Mouse (Mus musculus): ENCODE results near the gene Tmem95.
"Not testable (repeated sequence)": the region's sequence is repeated elsewhere in the genome, so short reads cannot be mapped to it uniquely, and the experiment has no call there.

The Tmem95 gene

DNA sequence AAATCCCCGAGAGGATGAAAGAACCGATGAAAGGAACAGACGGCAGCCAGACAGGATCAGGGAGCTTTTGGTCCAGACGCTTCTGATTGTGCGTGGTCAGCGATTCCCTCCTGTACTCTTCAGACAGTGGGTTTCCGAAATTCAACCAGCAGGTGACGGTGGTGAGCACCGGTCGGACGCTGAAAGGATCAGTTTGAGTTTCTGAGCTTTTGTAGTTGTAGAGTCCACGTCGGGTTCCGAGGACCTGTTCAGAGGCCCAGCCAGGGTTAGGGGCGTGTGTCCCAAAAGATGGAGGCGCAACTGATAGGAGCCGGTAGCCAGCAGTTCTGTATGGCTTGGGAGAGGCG lies 2.7 kb upstream of the Tmem95 start:
- DNase-seq: peak; percentile 86

DNA sequence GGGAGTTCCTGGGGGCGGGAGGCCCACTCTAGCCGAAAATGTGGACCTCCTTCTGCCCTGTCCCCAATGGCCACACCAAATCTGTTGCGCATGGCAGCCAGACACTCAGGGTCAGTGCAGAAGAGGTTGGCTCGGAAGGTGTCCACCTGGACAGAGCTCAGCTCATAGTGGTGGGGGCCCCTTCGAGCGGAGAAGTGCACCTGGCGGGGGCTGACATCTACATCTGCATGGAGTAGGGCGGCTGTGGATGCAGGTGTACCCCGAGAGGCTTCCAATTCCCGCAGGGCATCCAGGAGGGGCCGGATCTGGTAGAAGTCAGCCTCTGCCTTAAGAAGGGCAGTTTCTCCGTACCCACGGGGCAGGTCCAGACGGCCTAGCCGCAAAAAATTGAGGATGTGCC lies 1.9 kb upstream of the Tmem95 start:
- peak; percentile 33 for DNase-seq

DNA sequence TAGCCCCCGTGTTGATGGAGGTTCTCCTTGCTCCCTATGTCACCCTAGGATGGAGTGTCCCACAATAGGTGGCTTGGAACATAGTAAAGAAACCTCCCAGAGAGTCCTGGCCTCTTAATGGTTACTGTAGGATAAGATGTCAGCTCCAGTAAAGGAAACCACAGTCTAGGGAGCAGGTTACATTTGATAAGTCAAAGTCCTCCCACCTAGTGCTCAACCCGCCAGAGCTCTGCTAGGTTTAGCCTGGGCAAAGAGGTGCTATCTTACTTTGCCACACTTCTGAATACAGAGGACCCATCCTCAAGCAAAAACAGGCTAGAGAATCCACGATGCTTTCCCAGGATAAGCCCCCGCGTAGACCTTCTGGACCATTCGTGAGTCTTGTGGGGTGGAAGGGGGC lies 1.1 kb upstream of the Tmem95 start:
- DNase-seq: no peak

DNA sequence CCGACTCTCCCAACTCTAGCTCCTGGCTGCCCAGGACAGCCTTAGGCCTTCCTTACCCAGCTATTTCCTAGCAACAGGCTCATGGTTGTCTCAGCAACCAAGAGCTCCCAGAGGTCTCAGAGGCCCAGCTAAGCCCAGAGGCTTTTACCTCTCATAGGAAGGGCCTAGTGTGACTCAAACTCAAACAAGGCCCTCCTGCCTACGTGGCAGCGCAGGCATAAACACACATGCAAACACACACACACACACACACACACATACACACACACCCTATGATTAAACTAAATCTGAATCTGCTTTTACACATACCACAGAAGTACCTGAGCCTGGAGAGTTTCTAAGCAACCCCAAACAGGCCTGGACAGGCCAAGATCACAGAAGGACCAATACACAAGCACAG lies 581 bp upstream of the Tmem95 start:
- DNase-seq: peak; percentile 10

DNA sequence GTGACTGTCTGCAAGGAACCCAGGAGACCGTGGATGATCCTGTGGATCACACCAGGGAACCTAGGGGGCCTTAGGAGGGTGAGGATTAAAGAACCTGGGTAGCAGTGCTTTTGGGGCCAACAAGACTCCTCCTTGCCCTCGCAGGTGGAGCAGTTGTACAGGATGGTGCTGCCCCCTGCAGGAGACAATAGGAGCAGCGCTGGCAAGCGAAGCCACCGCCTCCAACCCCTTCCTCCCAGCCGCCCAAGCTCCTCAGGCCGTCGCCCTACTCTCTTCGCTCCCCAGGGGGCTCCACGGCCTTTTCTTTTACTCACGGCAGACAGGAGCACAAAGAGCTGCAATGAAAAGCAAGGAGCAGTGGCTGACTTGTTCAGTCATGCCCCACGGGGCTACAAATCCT lies 951 bp downstream of the Tmem95 start:
- DNase-seq: peak; percentile 93

DNA sequence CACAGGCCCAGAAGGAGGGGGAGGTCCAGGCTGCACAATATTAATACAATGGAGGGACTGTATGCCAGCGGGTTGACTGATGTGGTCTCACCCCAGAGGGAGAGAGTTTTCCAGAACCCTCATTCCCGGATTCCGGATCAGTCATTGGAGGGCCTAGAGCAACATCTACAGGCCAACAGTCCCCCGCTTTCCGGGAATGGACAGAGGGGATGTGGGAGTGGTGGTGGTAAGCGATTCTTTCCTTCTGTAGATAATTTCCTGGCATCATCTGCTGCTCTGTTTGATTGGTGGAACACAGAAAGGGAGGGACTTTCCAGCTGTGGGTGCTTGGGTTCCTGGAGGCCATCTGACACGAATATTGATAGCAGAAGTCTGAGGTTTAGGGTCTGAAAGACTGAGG lies 1.6 kb downstream of the Tmem95 start:
- DNase-seq: peak; percentile 73

DNA sequence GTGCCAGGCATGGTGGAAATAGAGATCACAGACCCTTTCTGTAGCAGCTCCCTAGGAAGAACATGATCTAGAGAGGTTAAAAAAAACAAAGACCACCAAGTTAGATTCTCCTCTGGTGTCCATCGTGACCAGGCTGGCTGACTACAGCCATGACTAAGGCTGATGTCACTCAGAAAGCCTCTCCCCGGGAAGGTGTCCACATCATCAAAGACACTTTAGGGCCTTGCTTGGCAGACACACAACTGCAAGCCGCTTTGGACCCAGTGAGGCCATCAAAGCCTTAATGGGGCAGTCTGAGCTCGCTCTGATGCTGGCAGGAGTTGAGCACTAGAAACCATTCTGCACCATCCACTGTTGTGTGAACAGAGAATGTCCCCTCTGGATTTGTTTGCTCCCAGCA lies 5.4 kb downstream of the Tmem95 start:
- no peak for DNase-seq

DNA sequence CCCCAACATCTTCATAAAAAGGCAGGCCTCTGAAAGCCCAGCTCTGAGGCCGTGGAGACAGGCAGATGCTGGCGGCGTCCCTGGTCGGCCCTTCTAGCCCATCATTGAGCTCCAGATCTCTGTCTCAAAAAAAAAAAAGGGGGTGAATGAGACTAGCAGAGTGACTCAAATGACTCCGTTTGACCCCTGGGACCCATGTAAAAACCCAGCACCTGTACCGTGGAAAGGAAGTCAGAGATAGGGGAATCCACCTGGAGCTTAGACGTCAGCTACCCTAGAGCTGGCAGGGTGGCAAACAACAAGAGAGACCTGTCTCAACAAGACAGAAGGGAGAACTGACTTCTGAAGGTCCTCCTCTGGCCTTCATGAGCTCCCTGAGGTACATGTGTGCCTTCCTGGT lies 6.0 kb downstream of the Tmem95 start:
- no peak for DNase-seq

DNA sequence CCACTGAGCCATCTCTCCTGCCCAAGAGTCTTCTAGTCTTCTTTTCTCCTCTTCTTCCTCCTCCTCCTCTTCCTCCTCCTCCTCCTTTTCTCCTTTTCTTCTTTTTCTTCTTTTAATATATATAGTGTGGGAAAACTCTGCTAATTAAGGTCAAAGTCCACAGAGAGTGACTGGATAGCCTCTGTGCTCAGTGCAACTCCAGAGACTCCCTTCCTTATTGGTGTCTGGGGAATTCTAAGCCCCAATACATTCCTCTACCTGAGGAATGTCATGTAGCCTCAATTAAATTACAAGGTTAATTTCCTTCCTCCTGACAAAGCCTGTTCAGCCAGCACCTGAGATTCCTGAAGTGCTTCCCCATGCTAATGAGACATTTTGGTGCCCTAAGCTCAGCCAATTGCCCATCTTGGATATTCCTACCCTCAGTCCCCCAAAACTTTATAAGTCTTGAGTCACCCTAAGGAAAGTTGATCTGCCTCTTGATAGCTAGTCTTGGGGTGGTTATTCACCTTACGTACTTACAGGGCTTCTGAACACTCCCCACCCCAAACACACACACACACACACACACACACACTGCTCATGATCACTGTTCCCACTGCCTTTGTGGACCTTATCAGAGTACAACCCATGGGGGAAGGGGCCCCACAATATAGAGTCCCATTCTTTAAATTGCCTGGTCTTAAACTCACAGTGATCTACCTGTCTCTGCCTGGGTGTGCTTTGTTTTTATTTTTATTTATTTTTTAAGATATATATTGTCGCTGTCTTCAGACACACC lies 7.3 kb downstream of the Tmem95 start:
- no peak for DNase-seq

DNA sequence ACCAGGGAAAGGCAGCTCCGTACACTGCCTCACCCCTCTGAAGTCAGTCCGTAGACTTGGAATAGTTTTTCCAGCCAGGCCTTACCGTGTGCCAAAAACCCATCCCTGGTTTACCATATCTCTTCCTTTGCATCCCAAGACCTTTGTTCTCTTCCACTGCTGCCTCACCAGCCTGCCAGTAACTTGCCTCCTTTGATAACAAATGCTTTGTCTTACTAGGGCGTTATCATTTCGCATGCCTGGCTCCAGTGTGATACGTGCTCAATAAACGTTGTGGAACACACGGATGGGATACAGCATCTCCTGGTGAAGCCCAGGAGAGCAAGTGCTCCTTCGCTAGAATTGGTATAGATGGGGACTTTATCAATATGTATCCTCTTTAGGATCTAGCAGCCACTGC lies 10.5 kb downstream of the Tmem95 start:
- no peak for DNase-seq

DNA sequence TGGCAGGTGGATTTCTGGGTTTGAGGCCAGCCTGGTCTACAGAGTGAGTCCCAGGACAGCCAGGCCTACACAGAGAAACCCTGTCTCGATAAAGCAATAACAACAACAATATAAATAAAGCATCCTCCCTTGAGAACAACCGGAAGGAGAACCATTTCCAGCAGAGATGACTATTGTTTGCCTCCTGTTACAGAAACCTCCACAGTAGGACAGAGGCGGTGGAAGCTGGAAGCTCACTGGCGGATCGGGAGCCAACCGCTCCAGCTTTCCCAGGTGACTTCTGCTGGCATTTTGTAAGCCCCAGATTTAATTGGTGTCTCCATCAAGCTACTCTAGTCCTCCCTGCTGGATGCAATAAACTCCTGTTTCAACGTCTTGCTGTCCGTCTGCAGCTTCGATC lies 12.3 kb downstream of the Tmem95 start:
- DNase-seq: no peak

DNA sequence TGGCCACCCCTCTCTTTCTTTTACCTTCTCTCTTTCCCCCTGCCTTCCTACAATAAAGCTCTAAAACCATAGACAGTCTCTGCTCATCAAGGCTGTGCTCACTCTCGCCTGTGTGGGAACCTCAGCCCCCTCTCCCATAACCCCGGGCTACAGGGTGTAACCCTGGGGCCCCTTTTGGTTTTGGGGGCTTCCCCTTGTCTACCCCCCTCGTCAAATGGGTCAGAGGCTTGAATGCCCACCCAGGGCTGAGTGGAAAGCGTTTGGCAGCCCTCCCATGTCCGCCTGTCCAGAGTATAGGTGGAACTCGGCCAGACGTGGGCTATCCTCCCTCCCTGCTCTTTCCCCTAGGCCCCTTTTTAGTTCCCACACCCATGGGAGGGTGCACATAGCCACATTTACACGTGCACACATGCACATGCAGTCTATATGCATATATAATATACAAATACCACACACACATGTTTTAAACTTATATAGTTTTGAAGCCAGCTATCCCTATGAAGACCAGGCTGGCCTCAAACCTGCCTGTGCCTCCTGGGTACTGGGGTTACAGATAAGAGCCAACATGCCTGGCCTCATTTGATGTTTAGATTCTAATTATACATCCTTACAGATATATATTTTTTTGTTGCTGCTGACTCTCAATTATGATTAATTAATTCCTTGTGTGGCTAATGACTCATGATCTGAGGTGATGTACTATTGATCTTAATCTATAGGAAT lies 13.5 kb downstream of the Tmem95 start:
- DNase-seq: no peak

DNA sequence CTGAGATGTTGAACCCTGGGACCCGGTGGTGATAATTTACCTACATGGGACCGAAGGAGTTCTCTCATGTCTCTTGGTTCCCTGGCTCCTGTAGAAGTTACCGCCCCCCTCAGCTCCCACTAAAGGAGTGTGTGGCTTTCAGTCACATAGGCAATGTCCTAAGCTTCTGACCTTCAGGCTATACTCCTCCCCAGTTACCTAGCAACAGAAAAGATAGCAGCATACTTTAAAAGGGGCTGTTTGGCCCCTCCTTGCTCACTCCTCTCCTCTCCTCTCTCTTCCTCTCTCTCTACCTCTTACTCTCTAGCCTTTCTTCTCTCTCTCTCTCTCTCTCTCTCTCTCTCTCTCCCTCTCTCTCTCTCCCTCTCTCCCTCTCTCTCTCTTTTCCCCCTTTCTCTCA lies 14.1 kb downstream of the Tmem95 start:
- DNase-seq: not testable (repeated sequence)

DNA sequence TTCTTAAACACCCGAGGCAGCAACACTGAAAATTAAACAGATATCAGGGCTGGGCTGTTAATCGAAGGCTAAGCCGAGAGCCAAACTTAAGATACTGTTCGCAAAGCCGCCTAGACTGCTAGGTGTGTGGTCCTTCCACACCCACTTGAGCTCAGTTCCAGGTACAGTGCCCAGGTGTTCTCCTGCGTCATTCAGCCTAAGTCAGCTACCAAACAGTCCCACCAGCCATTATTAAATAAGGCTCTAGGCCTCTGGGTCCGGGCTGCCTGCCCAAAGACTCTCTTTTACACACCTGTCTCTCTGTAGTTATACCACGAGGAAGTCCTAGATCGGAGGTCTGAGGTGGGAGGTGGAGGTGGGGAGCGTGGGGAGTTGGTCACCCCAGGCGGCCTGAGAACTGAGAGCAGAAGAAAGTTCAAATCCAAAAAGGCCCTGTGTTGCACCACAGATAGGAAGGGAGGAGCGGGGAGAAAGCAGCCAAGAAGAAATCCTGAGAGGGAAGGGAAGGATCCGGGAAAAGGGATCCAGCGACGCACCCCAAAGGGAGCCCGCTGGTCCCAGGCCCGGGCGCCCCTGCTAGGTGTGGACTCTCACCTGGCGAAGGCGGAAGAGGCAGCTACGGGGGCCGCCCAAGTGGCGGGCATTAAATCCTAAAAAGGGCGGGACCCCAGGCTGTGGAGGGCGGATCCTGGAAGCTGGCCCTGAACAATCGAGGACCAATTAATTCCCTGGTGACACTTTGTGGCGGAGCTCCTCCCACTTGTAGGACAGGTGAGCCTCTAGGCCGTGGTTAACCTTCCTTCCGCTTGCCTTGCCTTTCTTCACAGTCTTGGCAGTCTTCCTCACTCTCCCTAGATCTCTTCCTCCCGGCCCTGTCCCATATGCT lies 19.5 kb downstream of the Tmem95 start, which contains the start of gene Tnk1:
Tnk1 (minus strand) TSS at position 618 of the 886 bp plus-strand sequence.
- peak; percentile 63 for DNase-seq

DNA sequence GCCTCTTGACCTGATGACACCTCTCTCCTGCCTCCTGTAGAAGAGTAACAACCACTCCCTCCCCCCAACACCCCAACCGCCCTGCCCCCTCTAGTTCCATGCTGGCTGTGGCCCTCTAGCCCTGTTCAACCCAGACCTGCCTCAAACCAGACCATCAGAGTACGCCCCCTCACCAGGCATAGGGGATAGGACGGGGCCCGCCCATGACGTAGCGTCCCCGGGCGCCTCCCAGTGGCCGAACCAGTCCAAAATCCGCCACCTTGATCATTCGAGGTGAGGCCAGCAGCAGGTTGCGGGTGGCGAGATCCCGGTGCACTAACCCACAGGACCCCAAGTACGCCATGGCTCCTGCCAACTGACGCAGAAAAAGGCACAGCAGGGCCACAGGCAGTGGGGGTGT lies 22.5 kb downstream of the Tmem95 start:
- peak; percentile 65 for DNase-seq

DNA sequence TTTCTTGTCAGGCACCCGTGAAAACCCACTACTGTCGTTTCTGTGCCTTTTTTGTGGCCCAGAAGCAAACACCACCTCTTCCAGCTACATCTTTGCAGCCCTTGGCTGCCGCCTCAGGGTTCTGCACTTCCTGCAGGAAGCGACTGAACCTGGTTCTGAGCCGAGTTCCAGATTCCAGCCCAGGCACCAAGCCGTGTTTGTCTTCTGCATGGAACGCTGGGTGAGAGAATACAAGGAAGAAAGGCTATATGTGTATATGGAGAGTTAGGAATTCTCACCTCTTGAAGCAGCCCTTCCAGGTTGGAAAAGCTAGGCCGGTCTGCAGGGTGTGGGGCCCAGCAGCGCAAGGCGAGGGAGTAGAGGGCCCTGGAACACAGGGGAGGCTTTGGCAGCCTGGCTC lies 23.1 kb downstream of the Tmem95 start:
- DNase-seq: no peak

DNA sequence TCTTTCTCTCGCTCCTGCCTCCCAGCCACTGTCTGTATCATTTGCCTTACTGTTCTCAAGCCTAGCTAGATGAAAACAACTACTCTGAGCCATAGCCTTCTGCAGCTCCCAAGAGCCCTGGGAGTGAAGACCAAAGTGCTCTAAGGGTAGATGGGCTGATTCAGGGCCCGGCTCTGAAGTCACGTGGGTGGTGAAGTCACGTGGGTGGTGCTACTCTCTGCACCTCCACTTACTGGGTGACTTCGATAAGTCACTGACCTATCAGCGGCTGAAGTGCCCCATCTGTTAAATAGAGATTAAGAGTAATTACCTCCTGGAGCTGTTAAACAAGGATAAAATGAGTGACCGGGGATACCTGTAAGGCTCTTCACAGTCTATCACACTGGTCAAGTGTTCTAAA lies 23.8 kb downstream of the Tmem95 start:
- peak; percentile 47 for DNase-seq

DNA sequence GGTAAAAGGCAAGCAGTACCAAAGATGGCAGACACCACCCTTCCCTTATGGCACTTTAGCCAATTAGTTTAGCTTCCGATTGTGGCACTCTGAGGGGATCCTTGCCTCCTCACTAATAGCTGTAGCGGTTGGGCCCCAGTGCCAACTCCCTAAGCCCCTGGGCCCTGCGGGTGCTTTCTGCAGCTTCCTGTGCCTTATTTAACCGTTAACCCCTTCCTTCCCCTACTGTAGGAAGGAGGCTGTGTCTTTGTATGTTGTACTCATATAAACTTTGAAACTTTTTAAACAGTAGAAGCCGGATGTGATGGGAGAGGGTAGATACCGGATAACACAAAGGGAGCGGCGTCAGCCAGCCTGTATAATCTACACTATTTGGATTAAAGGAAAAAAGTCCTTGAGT lies 27.1 kb downstream of the Tmem95 start:
- DNase-seq: no peak

DNA sequence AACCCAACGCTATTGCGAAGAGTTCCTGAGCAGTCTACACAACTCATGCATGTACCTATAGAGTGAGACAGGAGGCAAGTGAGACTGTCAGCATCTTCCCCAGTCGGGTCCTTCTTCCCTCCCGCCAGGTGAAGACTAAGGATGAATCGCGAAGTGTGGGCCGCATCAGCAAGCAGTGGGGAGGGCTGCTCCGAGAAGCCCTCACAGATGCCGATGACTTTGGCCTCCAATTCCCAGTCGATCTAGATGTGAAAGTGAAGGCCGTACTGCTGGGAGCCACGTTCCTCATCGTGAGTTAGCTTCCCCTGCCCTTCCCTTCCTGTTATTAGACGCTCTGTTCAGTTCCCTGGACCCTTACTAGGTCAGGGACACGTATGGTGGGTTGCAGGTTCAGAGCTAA lies 27.9 kb downstream of the Tmem95 start:
- DNase-seq: no peak

DNA sequence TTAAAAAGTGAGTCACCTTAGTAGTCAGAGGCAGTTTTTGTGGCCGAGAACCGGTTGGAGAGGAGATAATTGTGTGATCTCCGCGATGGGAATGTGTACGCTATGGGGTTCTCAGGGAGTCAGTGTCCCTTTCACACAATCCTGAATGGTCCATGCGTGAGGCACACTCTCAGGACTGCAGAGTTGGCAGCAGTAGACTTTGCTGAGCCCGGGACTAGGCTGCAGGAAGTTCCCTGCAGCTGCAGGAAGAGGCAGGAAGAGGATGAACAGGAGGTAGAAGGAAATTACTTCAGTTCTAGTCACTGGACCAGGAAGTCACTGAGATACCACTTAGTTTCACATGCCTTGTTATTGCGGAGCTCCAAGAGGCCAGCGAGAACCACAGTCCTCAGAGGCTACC lies 28.7 kb downstream of the Tmem95 start:
- DNase-seq: no peak

DNA sequence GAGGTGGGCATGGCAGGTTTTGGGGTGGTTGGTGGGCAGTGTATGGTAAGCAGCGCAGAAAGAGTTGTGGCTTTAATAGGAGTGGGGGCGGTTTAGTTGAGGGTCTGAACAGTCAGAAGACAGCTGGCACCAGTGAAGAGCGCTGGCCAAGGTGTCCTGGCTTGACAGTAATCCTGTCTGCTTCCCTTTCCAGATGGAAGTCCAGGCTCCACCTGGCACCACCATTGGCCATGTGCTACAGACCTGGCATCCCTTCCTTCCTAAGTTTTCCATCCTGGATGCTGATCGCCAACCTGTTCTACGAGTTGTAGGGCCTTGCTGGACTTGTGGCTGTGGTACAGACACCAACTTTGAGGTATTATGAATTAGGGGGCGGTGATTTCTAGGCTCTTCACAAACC lies 29.8 kb downstream of the Tmem95 start:
- DNase-seq: no peak

DNA sequence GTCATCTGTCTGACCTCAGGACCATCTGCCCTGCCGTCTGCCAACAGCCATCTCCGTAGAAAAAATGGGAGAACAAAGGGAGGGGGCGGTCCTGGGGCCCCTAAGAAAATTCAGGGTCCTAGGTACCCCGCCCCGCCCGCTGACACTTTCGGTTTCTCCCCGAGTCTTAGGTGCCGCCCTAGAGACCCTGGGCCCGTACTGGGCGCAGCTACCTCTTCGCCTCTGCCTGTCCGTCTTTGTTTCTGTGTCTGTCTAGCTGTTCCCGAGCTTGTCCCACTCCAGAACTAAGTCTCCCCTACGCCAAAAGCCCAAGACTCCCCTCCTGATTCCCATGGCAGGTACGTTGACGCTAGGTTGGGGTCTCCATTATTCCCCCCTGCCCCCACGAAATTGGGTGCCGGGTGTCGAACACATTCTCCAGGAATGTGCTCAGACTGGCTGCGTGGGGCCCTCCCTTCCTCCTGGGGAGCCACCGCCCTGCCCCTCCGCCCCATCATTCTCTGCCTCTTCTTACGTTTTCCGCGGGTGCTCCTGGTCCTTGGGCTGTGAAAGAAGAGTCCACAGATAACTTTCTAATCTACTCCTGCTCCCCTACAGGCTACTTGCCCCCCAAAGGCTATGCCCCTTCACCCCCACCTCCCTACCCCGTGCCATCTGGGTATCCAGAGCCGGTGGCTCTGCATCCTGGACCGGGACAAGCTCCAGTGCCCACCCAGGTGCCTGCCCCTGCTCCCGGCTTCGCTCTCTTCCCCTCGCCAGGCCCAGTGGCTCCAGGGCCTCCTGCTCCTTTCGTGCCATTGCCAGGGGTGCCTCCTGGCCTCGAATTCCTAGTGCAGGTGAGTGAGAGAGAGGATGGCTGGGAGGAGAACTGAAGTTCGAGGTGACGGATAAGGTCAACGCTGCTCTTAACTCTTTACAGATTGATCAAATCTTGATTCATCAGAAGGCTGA lies 30.8 kb downstream of the Tmem95 start:
- DNase-seq: peak; percentile 58
